Mouse (Mus musculus): ENCODE results near the gene Grik4. TPM values are rescaled to one million over a fixed set of nuclear protein-coding genes. Genes with fewer than 3 reads are reported as not detected.
"Not testable (repeated sequence)": the region's sequence is repeated elsewhere in the genome, so short reads cannot be mapped to it uniquely, and the experiment has no call there.

The Grik4 gene
- polyA plus RNA-seq, 1 experiment from 2014 or later: 5.8 TPM

DNA sequence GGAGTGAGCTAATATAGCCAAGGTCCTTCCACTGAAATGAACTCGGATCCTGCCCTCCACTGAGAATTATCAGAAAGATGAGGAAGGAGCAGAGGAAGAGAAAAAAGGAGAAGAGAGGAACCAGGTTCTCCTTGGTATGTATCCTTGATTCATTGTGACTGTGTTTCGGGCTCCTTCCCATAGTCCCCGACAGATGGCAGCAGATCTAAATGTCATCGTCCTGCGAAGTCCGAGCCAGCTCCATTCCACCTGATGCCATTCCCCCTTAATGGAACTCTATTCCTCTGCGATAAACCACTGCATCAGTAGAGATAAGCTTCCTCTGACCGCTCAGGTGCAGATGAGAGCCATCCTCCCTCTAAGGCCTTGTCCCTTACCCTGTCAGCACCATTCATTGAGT lies 155.8 kb downstream of the Grik4 start:
- WGBS: 21% methylated on average over 8 of the region's 8 CpGs
- H3K4me2 ChIP-seq (replicated peaks): no peak overlapping the region
- DNase-seq (ENCODE audit: low spot score) (peak; percentile 70), ATAC-seq (ENCODE audit: low FRiP score) (no peak)
- H3K4me1 ChIP-seq (replicated peaks; ENCODE audit: control insufficient read depth, insufficient read depth, low read length): peaks cover 26% of the 10 kb centered on the region
- H3K27me3 ChIP-seq (ENCODE audit: control insufficient read depth, insufficient read depth, low read length): no peaks in the 10 kb centered on the region
- no peak overlapping the region for H3K4me3 ChIP-seq (replicated peaks; ENCODE audit: low read length)
- H3K27ac ChIP-seq: no peak overlapping the region
- no peaks in the 10 kb centered on the region for H3K9me3 ChIP-seq (ENCODE audit: control insufficient read depth, low read length)
- H3K9ac ChIP-seq: no peak overlapping the region
- H3K36me3 ChIP-seq (replicated peaks; ENCODE audit: control insufficient read depth, insufficient read depth): no peaks in the 10 kb centered on the region

GRCm38 (mm10) chr9:42786882-42787281 lies 157.4 kb downstream of the Grik4 start:
- Histone ChIP-seq H3K4me2 (replicated peaks) (no peak overlapping the region), H3K4me1 (replicated peaks; ENCODE audit: control insufficient read depth, insufficient read depth, low read length) (peaks cover 18% of the 10 kb centered on the region), H3K9me3 (ENCODE audit: control insufficient read depth, low read length) (no peaks in the 10 kb centered on the region), H3K36me3 (replicated peaks; ENCODE audit: control insufficient read depth, insufficient read depth) (no peaks in the 10 kb centered on the region), H3K9ac (no peak overlapping the region), H3K27me3 (ENCODE audit: control insufficient read depth, insufficient read depth, low read length) (no peaks in the 10 kb centered on the region), H3K4me3 (replicated peaks; ENCODE audit: low read length) (no peak overlapping the region), H3K27ac (no peak overlapping the region)
- DNase-seq (ENCODE audit: low spot score) (no peak), ATAC-seq (ENCODE audit: low FRiP score) (no peak)
- 83% methylated on average over 5 of the region's 5 CpGs for WGBS

- Histone ChIP-seq H3K9me3 (ENCODE audit: control insufficient read depth, low read length) (no peaks in the 10 kb centered on the region), H3K27me3 (ENCODE audit: control insufficient read depth, insufficient read depth, low read length) (no peaks in the 10 kb centered on the region), H3K4me2 (replicated peaks) (no peak overlapping the region), H3K4me1 (replicated peaks; ENCODE audit: control insufficient read depth, insufficient read depth, low read length) (peaks cover 12% of the 10 kb centered on the region; the same call in 1 of the 2 replicates), H3K27ac (no peak overlapping the region), H3K9ac (no peak overlapping the region), H3K36me3 (replicated peaks; ENCODE audit: control insufficient read depth, insufficient read depth) (no peaks in the 10 kb centered on the region), H3K4me3 (replicated peaks; ENCODE audit: low read length) (no peak overlapping the region)
- DNase-seq (ENCODE audit: low spot score): no peak
- WGBS: 67% methylated on average over 2 of the region's 2 CpGs
- no peak for ATAC-seq (ENCODE audit: low FRiP score)
These were observed 158.0 kb downstream of the Grik4 start for GRCm38 (mm10) chr9:42786286-42786685.

GRCm38 (mm10) chr9:42785173-42785830 lies 159.0 kb downstream of the Grik4 start:
- no peaks in the 10 kb centered on the region for H3K9me3 ChIP-seq (ENCODE audit: control insufficient read depth, low read length)
- H3K27ac ChIP-seq: peak overlapping the region; percentile 70
- H3K4me2 ChIP-seq (replicated peaks): no peak overlapping the region
- H3K4me3 ChIP-seq (replicated peaks; ENCODE audit: low read length): no peak overlapping the region
- peak; percentile 21; the same call in 1 of the 2 replicates for ATAC-seq (ENCODE audit: low FRiP score)
- peaks cover 11% of the 10 kb centered on the region; the same call in 1 of the 2 replicates for H3K4me1 ChIP-seq (replicated peaks; ENCODE audit: control insufficient read depth, insufficient read depth, low read length)
- peak; percentile 49 for DNase-seq (ENCODE audit: low spot score)
- H3K27me3 ChIP-seq (ENCODE audit: control insufficient read depth, insufficient read depth, low read length): no peaks in the 10 kb centered on the region
- no peaks in the 10 kb centered on the region for H3K36me3 ChIP-seq (replicated peaks; ENCODE audit: control insufficient read depth, insufficient read depth)
- 46% methylated on average over 10 of the region's 10 CpGs for WGBS
- H3K9ac ChIP-seq: no peak overlapping the region

DNA sequence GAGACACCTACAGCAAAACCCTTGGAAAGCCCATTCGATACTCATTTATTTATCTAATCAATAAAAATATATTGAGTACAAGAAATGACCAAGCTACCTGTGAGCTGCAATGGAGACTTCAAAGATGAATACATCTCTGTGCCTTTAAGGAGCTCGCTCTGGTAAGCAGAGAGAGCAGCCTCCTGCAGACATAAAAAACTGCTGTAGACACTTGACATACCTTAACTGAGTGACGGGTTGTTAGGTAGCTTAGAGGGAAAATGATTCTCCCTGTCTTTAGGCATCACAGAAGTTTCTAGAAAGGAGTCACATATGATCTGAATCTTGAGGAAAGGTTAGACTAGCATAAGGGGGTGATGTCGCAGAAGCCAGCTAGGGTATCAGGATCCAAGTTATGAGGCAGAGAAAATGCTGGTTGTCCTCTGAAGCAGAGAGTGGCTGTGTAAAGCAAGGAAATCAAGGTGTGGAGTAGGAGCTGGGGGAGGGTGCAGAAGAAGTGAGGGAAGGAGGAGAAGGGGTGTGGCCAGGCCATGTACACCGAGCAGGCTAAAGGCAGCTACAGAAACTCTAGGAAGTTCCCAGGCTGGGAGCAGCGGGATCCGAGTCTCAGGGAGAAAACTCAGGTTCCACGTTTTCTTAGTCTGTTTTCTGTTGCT lies 160.9 kb downstream of the Grik4 start:
- Histone ChIP-seq H3K4me3 (replicated peaks; ENCODE audit: low read length) (no peak overlapping the region), H3K4me2 (replicated peaks) (no peak overlapping the region), H3K9me3 (ENCODE audit: control insufficient read depth, low read length) (no peaks in the 10 kb centered on the region), H3K9ac (no peak overlapping the region), H3K4me1 (replicated peaks; ENCODE audit: control insufficient read depth, insufficient read depth, low read length) (peaks cover 11% of the 10 kb centered on the region), H3K27me3 (ENCODE audit: control insufficient read depth, insufficient read depth, low read length) (no peaks in the 10 kb centered on the region), H3K36me3 (replicated peaks; ENCODE audit: control insufficient read depth, insufficient read depth) (no peaks in the 10 kb centered on the region), H3K27ac (no peak overlapping the region)
- ATAC-seq (ENCODE audit: low FRiP score) (no peak), DNase-seq (ENCODE audit: low spot score) (no peak)
- WGBS: 54% methylated on average over 8 of the region's 8 CpGs

GRCm38 (mm10) chr9:42778471-42779263 lies 165.6 kb downstream of the Grik4 start:
- H3K27me3 ChIP-seq (ENCODE audit: control insufficient read depth, insufficient read depth, low read length); H3K4me1 ChIP-seq (replicated peaks; ENCODE audit: control insufficient read depth, insufficient read depth, low read length); H3K4me2 ChIP-seq (replicated peaks); H3K4me3 ChIP-seq (replicated peaks; ENCODE audit: low read length); H3K27ac ChIP-seq; H3K9me3 ChIP-seq (ENCODE audit: control insufficient read depth, low read length); H3K9ac ChIP-seq; H3K36me3 ChIP-seq (replicated peaks; ENCODE audit: control insufficient read depth, insufficient read depth); ATAC-seq (ENCODE audit: low FRiP score); DNase-seq (ENCODE audit: low spot score): not testable (repeated sequence)
- 59% methylated on average over 21 of the region's 21 CpGs for WGBS

DNA sequence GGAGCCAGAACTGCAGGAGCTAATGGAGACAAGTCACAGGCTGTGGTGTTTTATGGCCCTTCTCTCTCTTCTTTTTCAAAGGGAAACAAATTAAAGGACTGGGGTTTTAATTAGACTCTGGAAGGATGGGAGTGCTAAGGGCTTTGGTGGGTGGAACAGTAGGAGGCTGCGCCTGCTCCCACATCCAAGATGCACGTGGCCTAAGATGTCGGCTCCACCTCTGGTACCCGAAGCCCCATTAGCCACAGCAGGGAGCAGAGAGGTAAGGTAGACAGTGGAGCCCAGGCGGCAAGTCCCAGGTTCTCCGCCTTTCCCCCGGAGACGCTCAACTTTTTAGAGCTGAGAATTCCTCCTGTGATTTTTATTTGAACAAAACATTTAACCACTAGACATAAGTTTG lies 166.4 kb downstream of the Grik4 start:
- ATAC-seq (ENCODE audit: low FRiP score): no peak
- no peaks in the 10 kb centered on the region for H3K36me3 ChIP-seq (replicated peaks; ENCODE audit: control insufficient read depth, insufficient read depth)
- no peak for DNase-seq (ENCODE audit: low spot score)
- no peaks in the 10 kb centered on the region for H3K27me3 ChIP-seq (ENCODE audit: control insufficient read depth, insufficient read depth, low read length)
- no peak overlapping the region for H3K27ac ChIP-seq
- no peak overlapping the region for H3K9ac ChIP-seq
- 68% methylated on average over 8 of the region's 8 CpGs for WGBS
- H3K4me3 ChIP-seq (replicated peaks; ENCODE audit: low read length): no peak overlapping the region
- H3K4me1 ChIP-seq (replicated peaks; ENCODE audit: control insufficient read depth, insufficient read depth, low read length): peaks cover 5% of the 10 kb centered on the region; the same call in 1 of the 2 replicates
- no peak overlapping the region for H3K4me2 ChIP-seq (replicated peaks)
- no peaks in the 10 kb centered on the region for H3K9me3 ChIP-seq (ENCODE audit: control insufficient read depth, low read length)

DNA sequence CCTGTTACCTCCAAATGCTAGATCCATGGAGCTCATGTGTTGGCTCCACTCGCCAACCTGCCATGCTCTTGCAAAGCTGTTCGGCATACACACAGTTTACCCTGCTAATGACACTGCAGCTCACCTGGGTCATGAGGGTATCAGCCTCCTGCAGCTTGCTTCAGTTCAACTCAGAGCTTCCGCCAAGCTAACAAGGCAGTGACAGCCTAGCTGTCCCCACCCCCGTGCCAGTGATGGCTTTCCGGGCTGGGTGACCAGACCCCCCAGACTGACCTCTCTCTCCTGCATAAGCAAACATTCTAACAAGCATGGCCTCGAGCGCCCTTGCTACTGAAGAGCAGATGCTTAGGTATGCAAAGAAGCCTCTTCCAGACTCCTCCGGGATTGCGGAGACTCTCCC lies 167.5 kb downstream of the Grik4 start:
- no peak overlapping the region for H3K9ac ChIP-seq
- no peaks in the 10 kb centered on the region for H3K9me3 ChIP-seq (ENCODE audit: control insufficient read depth, low read length)
- H3K4me1 ChIP-seq (replicated peaks; ENCODE audit: control insufficient read depth, insufficient read depth, low read length): peaks cover 5% of the 10 kb centered on the region; the same call in 1 of the 2 replicates
- H3K4me3 ChIP-seq (replicated peaks; ENCODE audit: low read length): no peak overlapping the region
- DNase-seq (ENCODE audit: low spot score) (no peak), ATAC-seq (ENCODE audit: low FRiP score) (no peak)
- H3K36me3 ChIP-seq (replicated peaks; ENCODE audit: control insufficient read depth, insufficient read depth): no peaks in the 10 kb centered on the region
- no peak overlapping the region for H3K27ac ChIP-seq
- no peaks in the 10 kb centered on the region for H3K27me3 ChIP-seq (ENCODE audit: control insufficient read depth, insufficient read depth, low read length)
- H3K4me2 ChIP-seq (replicated peaks): no peak overlapping the region
- WGBS: 69% methylated on average over 9 of the region's 9 CpGs
